Mouse (Mus musculus) adrenal gland, adult 18-20 months (tissue): ENCODE measurements at regions not wholly inside any gene's neighbourhood (a gene's known extent, or its start where the extent isn't known, plus 50 kb on each side); places are given as distances from the start of the nearest gene placed in this dataset.

Experiments used
- DNase-seq, 2 experiments: peaks; one replicate each; pipeline ENCODE4 v3.0.0; 2021 to 2022; ENCODE audit warnings: low spot score in 2 of 2

GRCm38 (mm10) chr12:26244701-26245100, 170.4 kb downstream of the Rnf144a start:
- DNase-seq, result no peak

DNA sequence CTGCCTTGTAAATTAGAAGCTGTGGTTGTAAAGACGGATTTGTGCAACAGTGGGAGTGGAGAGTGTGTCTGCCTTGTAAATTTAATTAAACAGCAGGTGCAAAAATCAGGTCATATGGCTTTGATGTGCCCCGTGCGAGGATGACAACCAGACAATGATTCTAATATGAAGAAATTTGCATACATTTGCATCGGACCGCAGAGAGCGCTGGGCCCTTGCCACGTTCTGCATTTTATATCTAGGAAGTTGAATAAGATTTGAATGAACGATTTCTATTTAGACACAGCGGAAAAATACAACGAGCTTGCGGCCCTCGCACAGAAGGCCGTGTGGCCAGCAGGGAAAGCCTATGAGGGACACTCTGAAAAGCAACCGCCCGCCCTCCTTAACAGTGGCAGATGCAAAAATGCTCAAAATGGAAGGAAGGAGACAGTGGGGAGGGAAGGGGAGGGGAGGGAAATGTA, 187.5 kb downstream of the Rnf144a start:
- DNase-seq, result no peak

DNA sequence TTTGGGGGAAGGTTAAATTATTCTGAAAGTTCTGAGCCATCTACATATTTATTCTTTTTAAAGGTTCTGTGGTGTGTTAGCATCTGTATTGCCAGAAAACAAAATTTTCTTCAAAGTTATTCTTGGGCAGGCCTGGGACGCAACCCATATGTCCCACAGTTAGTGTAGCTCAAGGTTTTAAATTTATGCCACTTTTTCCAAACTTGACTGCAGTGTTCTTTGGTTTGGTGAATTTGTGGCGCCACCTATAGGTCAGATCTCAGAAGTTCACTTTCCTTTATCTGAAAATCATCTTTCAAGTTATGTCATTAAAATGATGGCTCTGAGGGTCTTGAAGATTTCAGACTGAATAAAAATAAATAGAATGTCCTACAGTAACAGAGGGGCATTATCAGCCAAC, 188.7 kb downstream of the Rnf144a start:
- DNase-seq, result peak; percentile 11 to 20

DNA sequence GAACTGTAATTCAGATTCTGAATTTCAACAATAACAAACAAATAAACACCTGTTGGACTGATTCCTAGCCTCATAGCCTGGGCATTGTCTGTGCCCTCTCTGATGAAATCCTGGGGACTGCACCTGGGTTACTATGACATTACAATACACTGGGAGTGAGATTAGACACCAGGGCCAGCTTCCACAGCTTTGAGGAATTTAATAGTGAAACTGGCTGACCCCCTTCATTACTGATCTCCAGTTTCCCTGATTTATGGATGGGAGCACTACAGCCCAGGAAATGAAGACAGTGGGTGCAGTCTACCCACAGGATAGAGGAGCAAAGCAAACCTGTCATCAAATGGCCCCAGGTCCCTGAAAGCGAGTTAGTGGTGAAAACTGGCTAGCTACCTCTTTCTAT, 202.6 kb downstream of the Rnf144a start:
- no peak for DNase-seq

GRCm38 (mm10) chr12:26211423-26211822, 203.6 kb downstream of the Rnf144a start:
- no peak for DNase-seq

DNA sequence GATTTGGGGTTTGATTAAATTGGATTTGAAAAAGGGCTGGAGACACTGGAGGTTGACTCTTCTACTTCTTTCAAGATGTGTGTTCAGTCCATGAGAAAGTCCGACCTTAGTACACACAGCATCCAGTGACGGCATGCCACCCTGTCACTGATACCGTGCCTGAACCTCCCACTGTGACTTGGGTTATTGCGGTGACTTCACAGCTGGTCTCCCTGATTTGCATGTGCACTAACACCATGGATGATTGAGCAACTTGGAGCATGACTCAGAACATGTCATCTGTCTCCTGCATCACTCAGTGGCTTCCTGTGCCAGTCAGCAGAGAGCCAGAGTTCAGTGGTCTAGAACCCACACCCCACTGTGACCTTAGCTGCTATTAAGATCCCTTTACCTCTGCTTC, 208.3 kb downstream of the Rnf144a start:
- DNase-seq, result no peak

- no peak for DNase-seq
Observed at GRCm38 (mm10) chr12:26206036-26206435, 209.0 kb downstream of the Rnf144a start.

DNA sequence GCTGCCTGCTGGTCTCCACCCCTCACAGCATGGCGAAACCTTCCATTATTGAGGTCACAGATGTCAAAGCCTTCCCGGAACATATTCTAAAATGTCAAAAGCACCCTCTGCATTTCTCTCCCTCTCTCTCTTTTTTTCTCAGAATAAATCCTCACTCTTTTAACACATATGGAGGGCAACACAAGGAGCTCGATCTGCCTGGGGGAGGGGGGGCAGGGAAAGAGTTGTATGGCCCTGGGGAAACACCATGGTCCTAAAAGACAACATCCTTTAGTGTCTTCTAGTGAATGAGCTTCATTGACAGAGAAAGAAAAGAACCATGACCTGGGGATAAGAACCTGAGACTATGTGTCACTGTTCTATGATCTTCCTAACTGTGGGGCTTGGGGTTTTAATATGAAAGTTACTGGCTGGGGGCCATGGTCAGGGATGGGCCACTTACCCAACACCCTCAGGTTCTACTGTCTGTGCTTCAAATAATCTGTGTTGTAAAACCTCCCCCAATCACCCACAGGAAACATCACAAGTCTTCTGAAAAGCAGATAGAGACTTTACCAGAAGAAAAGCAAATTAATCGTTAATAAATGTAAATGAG, 223.0 kb downstream of the Rnf144a start:
- no peak for DNase-seq

- peak in 1 of 2 experiments; percentile 2 for DNase-seq
Observed at GRCm38 (mm10) chr12:26191268-26191981, 223.6 kb downstream of the Rnf144a start.

DNA sequence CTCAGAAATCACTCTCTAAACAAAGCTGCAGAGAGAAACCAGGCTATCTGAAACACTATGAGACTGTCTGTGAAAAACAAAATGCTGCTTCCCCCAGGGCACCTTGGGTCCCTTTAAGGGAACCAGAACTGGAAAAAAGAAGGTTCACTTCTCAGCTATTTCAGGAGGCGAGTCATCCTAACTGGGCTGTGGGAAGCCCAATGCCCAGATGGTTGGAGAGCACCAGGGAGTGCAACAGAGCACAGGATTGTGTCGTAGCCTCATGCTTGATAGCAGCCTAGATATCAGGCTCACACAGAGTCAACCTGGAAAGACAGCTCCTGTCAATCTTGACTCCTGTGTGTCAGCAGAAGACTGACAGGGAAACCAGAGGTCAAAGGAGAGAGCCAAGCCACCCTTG, 226.1 kb downstream of the Rnf144a start:
- no peak for DNase-seq

- DNase-seq, result no peak
Observed at GRCm38 (mm10) chr12:26187091-26187862, 227.8 kb downstream of the Rnf144a start.

DNA sequence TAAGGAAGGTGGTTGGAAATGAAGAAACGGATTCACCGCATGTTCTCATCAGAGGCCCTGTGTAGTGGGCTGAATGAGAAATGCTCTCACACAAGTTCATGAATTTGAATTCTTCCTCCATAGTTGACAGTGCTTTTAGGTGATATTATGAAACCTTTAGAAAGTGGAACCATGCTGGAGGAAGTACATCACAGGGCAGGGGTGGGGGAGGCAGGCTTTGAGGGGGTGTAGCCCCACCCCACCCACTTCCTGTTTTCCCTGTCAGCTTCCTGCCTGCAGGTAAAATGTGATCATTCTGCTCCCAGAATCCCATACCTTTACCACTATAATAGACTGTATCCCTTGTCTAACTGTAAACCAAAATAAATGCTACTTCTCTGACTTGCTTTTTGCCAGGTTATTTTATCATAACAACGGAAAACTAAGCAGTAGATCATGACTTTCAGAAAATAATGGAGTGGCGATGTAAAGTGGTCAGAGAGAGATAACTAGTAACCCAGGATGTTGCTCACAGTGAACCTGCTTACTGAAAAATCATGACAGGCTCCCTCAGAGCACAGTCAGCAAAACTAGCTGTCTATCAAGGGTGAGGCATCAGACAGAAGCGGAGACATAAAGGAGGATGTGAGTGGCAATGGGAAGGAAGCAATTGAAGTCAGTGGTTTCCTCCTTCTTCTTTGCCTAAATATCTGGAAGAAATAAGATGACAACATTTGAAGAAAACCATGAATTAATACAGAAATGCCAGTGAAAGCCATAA, 230.2 kb downstream of the Rnf144a start:
- DNase-seq, result no peak

DNA sequence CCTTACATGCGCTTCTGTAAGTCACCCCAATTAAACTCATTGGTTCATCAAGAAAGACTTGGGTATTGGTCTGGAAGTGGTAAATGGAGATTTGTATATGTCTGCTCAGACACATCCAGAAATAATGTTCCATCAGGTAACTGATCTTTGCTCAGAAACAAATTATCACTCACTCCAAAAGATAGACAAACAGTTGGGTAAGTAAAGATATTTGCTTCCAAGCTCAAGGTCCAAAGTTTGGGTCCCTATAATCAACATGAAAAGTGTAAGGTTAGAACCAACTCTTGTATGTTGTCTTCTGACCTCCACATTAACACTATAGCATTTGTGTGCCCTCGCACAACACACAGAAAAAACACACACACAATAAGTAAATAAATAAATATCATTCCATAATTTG, 232.0 kb downstream of the Rnf144a start:
- DNase-seq, result no peak

GRCm38 (mm10) chr12:26180846-26181245, 234.2 kb downstream of the Rnf144a start:
- no peak for DNase-seq

- DNase-seq, result no peak
Observed at GRCm38 (mm10) chr12:26176231-26176662, 238.8 kb downstream of the Rnf144a start.

DNA sequence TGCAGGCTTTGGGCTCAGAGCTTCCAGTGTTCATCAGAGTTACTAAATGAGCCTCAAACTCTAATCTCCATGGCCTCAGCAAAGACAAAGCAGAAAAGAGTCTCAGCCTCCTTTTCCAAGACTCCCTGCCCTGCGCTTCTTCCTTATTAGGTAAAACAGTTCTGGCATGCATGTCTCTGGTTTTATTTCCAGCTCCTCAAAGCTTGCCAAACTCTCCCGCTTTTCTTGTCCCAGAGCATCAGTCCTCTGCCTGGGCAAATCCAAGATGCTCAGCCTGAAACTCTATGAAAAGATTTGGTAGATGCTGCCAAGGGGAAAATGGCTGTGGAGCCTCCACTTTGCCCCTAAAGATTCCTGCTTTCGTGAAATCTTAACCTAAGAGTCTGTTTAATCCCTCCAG, 251.6 kb downstream of the Rnf144a start:
- DNase-seq, result no peak

GRCm38 (mm10) chr12:26160861-26161615, 254.0 kb downstream of the Rnf144a start:
- no peak for DNase-seq

GRCm38 (mm10) chr12:26152992-26153391, 262.1 kb downstream of the Rnf144a start:
- no peak for DNase-seq

- DNase-seq, result no peak
Observed at GRCm38 (mm10) chr12:26146336-26146735, 268.7 kb downstream of the Rnf144a start.

DNA sequence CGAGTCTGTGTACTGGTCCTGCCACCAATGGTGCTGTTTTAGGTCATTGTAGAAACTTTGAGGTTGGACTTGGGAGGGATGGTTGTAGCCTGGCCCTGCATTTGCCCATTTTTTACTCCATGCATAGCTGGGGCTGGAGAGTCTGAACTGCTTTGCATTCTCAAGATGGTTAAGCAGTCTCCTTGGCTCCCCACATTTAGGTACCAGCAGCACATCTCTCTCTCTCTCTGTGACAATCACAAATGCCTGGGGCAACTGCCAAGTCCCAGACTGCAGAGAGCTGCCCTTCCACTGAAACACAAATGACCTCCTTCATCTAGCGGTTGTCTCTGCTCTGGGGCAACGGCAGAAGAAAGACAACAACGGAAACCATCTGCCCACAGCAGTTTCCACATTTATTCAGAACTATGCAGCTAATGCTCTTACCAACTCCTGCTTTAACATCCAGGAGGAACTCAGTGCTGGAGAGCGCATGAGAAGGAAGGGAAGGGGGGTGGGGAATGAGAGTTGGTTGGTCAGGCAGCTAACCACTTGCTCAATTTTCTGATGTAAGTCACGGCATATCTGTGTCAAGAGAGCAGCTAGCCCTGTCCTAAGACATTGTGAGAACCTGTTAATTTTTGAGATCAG, 269.9 kb downstream of the Rnf144a start:
- no peak for DNase-seq
